Mouse (Mus musculus): ENCODE data around the gene AL731706.1. TPM values are rescaled to one million over a fixed set of nuclear protein-coding genes. Genes with fewer than 3 reads are reported as not detected.
A peak's percentile ranks its signal among the peaks of the same experiment; 100 is the strongest.

AL731706.1 gene
- total RNA-seq, 2 experiments from 2014 or later: 20.4 to 21.5 TPM

DNA sequence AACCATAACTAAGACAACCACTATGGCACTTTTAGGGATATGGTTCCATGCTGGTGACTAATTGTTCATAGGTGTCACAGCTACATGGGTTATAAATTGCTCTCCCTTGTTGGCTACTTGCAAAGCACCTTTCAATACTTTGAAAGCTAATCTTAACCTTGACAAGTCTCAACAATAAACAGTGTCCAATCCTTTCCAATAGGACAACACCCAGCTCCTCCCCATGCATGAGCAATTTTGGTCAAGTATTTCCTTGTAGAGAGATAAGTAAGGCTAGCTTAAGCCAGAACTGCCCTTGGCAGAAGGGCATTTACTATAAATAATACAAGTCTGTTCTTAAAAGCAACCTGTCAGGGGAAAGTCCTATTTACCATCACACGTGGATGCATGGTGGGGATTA is 53.2 kb downstream of the AL731706.1 start:
- no peak for DNase-seq (ENCODE audit: low spot score)

DNA sequence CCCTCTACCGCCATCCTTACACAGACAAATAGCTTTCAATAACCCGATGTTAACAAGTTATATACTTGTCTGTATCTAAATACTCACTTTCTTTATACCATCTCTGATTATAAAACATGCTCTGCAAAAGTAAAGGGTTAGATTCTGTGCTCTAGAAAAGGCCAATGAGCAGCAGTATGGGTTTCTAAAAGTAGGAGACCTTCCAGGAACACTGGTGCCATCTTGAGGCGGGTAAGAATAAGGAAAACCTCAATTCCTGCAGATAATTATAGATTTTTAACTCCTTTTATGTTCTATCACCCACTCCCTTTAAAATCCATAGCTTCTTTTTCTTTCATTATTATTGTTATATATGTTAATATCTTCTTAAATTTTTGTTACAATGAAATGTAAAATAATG is 55.3 kb downstream of the AL731706.1 start:
- DNase-seq (ENCODE audit: low spot score): no peak

DNA sequence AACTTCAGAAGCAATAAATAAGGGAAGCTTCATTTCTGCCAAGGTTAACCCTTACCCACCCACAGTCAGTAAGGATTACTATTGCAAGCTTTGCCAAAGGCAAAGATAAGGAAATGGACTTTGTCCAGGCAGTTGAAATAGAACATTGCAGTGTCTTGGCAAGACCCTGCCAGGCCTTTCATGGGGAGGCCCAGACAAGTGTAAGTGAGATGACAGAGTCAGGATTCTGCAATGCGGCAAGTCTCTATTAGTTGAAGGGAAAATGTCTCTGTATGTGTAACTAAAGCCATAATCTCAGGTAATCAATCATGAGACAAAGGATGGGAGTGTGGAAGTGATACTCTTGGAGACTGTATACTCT is 56.5 kb downstream of the AL731706.1 start:
- DNase-seq (ENCODE audit: low spot score): no peak

DNA sequence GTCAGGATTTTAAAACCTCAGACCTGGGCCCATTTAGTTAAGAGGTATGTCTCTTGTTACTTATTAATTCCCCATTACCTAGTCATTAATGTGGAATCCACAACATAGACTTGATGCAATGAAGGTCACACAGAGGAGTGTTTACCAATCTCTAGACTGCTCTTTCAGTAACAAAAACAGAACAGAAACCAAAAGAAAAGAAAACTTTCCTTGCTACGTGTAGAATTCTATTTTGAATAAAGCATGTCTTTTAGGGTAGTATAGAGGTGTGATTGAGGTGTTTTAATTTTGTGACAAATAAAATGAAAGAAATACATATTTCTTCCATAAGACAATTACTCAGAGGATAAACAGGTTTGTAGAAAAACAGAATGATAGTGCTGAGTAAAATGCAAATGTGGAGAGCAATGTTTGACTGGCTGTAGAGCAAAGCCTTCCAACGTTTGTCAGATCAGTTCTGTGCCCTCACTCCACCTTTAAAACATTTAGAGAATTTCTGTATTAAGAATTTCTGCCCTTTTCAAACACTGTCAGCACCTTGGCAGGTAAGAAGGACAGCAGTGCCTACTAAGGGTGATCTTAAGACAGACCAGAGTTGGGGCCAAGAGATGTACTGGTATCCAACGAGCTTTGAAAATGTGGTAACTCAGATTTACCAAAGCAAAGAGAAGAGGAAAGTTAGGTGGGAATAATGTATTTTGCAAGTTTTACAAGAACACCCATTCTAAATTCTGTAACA is 57.0 kb downstream of the AL731706.1 start:
- no peak for DNase-seq (ENCODE audit: low spot score)

DNA sequence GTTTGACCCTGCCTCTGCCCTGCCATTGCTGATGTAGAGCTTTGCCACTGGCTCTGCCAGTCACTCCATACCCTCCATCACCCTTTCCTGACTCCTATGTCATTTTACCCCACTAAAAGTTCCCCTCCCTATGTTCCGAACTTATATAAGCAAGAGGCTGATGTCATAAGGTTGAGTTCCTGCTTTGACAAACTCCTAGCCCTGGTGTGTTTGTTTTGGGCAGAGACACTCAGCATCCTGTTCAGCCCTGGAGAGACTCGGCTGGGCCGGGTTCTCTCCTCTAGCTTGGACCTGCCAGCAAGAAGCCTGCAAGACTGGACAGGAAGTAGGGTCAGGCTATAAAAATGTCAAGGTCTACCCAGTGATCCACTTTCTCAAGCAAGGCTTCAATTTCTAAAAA is 58.3 kb downstream of the AL731706.1 start:
- DNase-seq (ENCODE audit: low spot score): peak; percentile 14

Other genes starting within 250 kb of the AL731706.1 start
- not detected for gene Snap25, start 177.9 kb downstream of the AL731706.1 start, total RNA-seq (2021)
- 10 to 100 TPM; 35.3 to 38.5 TPM for gene AL731706.2, start 5.7 kb downstream of the AL731706.1 start, total RNA-seq (2021)
- gene Slx4ip, start 171 bp downstream of the AL731706.1 start, total RNA-seq (2021): 1 to 10 TPM; 2.7 TPM
- gene Mkks, start within 50 bp of the AL731706.1 start, total RNA-seq (2021): 10 to 100 TPM; 31.2 to 40.4 TPM
- 1 to 10 TPM; 3.9 to 6.8 TPM for gene Jag1, start 225.3 kb upstream of the AL731706.1 start, total RNA-seq (2021)

Measured in gastrocnemius, adult 18-20 months (tissue).